Mouse (Mus musculus): ENCODE data around the gene Bad. TPM values are rescaled to one million over a fixed set of nuclear protein-coding genes. Genes with fewer than 3 reads are reported as not detected.

Gene Bad
- polyA plus RNA-seq, 1 experiment from 2014 or later, result 117 TPM

Small RNAs within 50 kb of the gene (microRNA-seq; reads per million reads assigned to microRNA genes)
- gene Mir6990 (ENCODE audit: borderline replicate concordance, insufficient number of aligned reads), result not detected

Other genes with a start within 250 kb of the Bad start
- 14.0 and 22.7 TPM in 2 replicates for gene Rps6ka4, start 101.2 kb upstream of the Bad start, polyA plus RNA-seq (2015; fragmentation: Nextera tagmentation; extraction: Ambion mirVana)
- 0.80 and 0.82 TPM in 2 replicates for gene Ccdc88b, start 83.7 kb upstream of the Bad start, polyA plus RNA-seq (2015; fragmentation: Nextera tagmentation; extraction: Ambion mirVana)
- 97.2 and 142 TPM in 2 replicates for gene Trmt112, start 32.2 kb upstream of the Bad start, polyA plus RNA-seq (2015; fragmentation: Nextera tagmentation; extraction: Ambion mirVana)
- gene Prdx5, start 31.8 kb upstream of the Bad start, polyA plus RNA-seq (2015; fragmentation: Nextera tagmentation; extraction: Ambion mirVana), result 373 and 481 TPM in 2 replicates
- gene Esrra, start 20.0 kb upstream of the Bad start, polyA plus RNA-seq (2015; fragmentation: Nextera tagmentation; extraction: Ambion mirVana), result 11.7 and 11.8 TPM in 2 replicates
- gene Catsperz, start 16.5 kb upstream of the Bad start, polyA plus RNA-seq (2015; fragmentation: Nextera tagmentation; extraction: Ambion mirVana), result 1.5 and 5.6 TPM in 2 replicates
- 0.55 and 0.68 TPM in 2 replicates for gene Kcnk4, start 7.3 kb upstream of the Bad start, polyA plus RNA-seq (2015; fragmentation: Nextera tagmentation; extraction: Ambion mirVana)
- 36.1 and 50.1 TPM in 2 replicates for gene Gpr137, start 619 bp downstream of the Bad start, polyA plus RNA-seq (2015; fragmentation: Nextera tagmentation; extraction: Ambion mirVana)
- gene Ppp1r14b, start 33.1 kb downstream of the Bad start, polyA plus RNA-seq (2015; fragmentation: Nextera tagmentation; extraction: Ambion mirVana), result 140 and 156 TPM in 2 replicates
- gene Plcb3, start 34.6 kb downstream of the Bad start, polyA plus RNA-seq (2015; fragmentation: Nextera tagmentation; extraction: Ambion mirVana), result 19.9 and 25.4 TPM in 2 replicates
- 128 and 174 TPM in 2 replicates for gene Fkbp2, start 38.6 kb downstream of the Bad start, polyA plus RNA-seq (2015; fragmentation: Nextera tagmentation; extraction: Ambion mirVana)
- gene Vegfb, start 45.8 kb downstream of the Bad start, polyA plus RNA-seq (2015; fragmentation: Nextera tagmentation; extraction: Ambion mirVana), result 32.8 and 49.2 TPM in 2 replicates
- 30.8 and 47.0 TPM in 2 replicates for gene Dnajc4, start 50.7 kb downstream of the Bad start, polyA plus RNA-seq (2015; fragmentation: Nextera tagmentation; extraction: Ambion mirVana)
- gene Nudt22, start 54.3 kb downstream of the Bad start, polyA plus RNA-seq (2015; fragmentation: Nextera tagmentation; extraction: Ambion mirVana), result 33.0 and 55.2 TPM in 2 replicates
- gene Trpt1, start 54.3 kb downstream of the Bad start, polyA plus RNA-seq (2015; fragmentation: Nextera tagmentation; extraction: Ambion mirVana), result 10.4 and 13.5 TPM in 2 replicates
- 8.6 and 12.4 TPM in 2 replicates for gene Fermt3, start 77.6 kb downstream of the Bad start, polyA plus RNA-seq (2015; fragmentation: Nextera tagmentation; extraction: Ambion mirVana)
- 63.4 and 96.8 TPM in 2 replicates for gene Stip1, start 98.1 kb downstream of the Bad start, polyA plus RNA-seq (2015; fragmentation: Nextera tagmentation; extraction: Ambion mirVana)
- 20.7 and 38.8 TPM in 2 replicates for gene Macrod1, start 114.9 kb downstream of the Bad start, polyA plus RNA-seq (2015; fragmentation: Nextera tagmentation; extraction: Ambion mirVana)
- gene Flrt1, start 163.9 kb downstream of the Bad start, polyA plus RNA-seq (2015; fragmentation: Nextera tagmentation; extraction: Ambion mirVana), result 2.6 and 4.1 TPM in 2 replicates

Measured in adrenal gland, postnatal 0 days (tissue).